Mouse (Mus musculus) granulocyte monocyte progenitor cell, adult 5-6 weeks (primary cell): ENCODE data around the gene Mrgpre. TPM values are rescaled to one million over a fixed set of nuclear protein-coding genes. Genes with fewer than 3 reads are reported as not detected.

Experiments
- ATAC-seq: replicated peaks from 2 replicates; pipeline ENCODE4 v1.8.0; 2016; ENCODE audit warnings: mild to moderate bottlenecking, moderate TSS enrichment, inconsistent platforms; ENCODE audit not compliant: poor library complexity, severe bottlenecking
- total RNA-seq, 2 experiments: library from RNA; stranded (forward) in 1 of 2; stranded (reverse) in 1 of 2; fragments of 200-712, 200-1000 nt in 1 of 2; fragments of >200 nt in 1 of 2; fragmentation: Nextera tagmentation in 1 of 2; gene quantifications; 2 replicates each; pipeline ENCODE4 v1.2.3; 2014 to 2017

Mrgpre gene
- total RNA-seq (2014; fragmentation: Nextera tagmentation) (2.6 and 2.9 TPM in 2 replicates), total RNA-seq (2017) (0.34 and 0.41 TPM in 2 replicates)

- ATAC-seq = peak; percentile 56
These were observed at the start of gene Mrgpre for GRCm38 (mm10) chr7:143783996-143784829. Gene Mrgpre (minus strand): TSS chr7:143784500.

GRCm38 (mm10) chr7:143833581-143834190 lies 49.4 kb upstream of the Mrgpre start:
- no peak for ATAC-seq

GRCm38 (mm10) chr7:143832611-143833010 lies 48.3 kb upstream of the Mrgpre start:
- ATAC-seq = no peak

GRCm38 (mm10) chr7:143832196-143832595 lies 47.9 kb upstream of the Mrgpre start:
- no peak for ATAC-seq

GRCm38 (mm10) chr7:143830399-143830798 lies 46.1 kb upstream of the Mrgpre start:
- ATAC-seq = no peak

- ATAC-seq = peak; percentile 88
These were observed 45.4 kb upstream of the Mrgpre start for GRCm38 (mm10) chr7:143829504-143830331.

- ATAC-seq = no peak
These were observed 42.7 kb upstream of the Mrgpre start for GRCm38 (mm10) chr7:143826985-143827384.

- ATAC-seq = no peak
These were observed 38.9 kb upstream of the Mrgpre start for GRCm38 (mm10) chr7:143823266-143823605.

GRCm38 (mm10) chr7:143822375-143823265 lies 38.3 kb upstream of the Mrgpre start, which contains the start of the genes Nadsyn1 and Dhcr7:
Gene Nadsyn1 (minus strand): TSS chr7:143822849.
Gene Dhcr7 (plus strand): TSS chr7:143823145.
- ATAC-seq = peak; percentile 93

- ATAC-seq = no peak
These were observed 36.9 kb upstream of the Mrgpre start for GRCm38 (mm10) chr7:143821241-143821640.

- ATAC-seq = no peak
These were observed 34.9 kb upstream of the Mrgpre start for GRCm38 (mm10) chr7:143819201-143819600.

GRCm38 (mm10) chr7:143808909-143809308 lies 24.6 kb upstream of the Mrgpre start:
- ATAC-seq = peak; percentile 70

- no peak for ATAC-seq
These were observed 20.9 kb upstream of the Mrgpre start for GRCm38 (mm10) chr7:143805199-143805624.

- no peak for ATAC-seq
These were observed 17.1 kb upstream of the Mrgpre start for GRCm38 (mm10) chr7:143801195-143802065.

GRCm38 (mm10) chr7:143800770-143801169 lies 16.5 kb upstream of the Mrgpre start:
- ATAC-seq = no peak

GRCm38 (mm10) chr7:143798783-143799182 lies 14.5 kb upstream of the Mrgpre start:
- ATAC-seq = no peak

GRCm38 (mm10) chr7:143793121-143793520 lies 8.8 kb upstream of the Mrgpre start:
- ATAC-seq = peak; percentile 80

GRCm38 (mm10) chr7:143792336-143792985 lies 8.2 kb upstream of the Mrgpre start:
- ATAC-seq = no peak
